Mouse (Mus musculus) hindbrain, embryonic 14.5 days (tissue): Measurements from ENCODE around the gene Sccpdh. TPM values are rescaled to one million over a fixed set of nuclear protein-coding genes. Genes with fewer than 3 reads are reported as not detected.
"Not testable (repeated sequence)": the region's sequence is repeated elsewhere in the genome, so short reads cannot be mapped to it uniquely, and the experiment has no call there.

Experiments used
- ATAC-seq: fragments of 200-750 bp; cut with Nextera tagmentation; 2 replicates; pipeline ENCODE4 v1.8.0; 2017; ENCODE audit warnings: moderate number of reproducible peaks, mild to moderate bottlenecking, moderate TSS enrichment, moderate library complexity; ENCODE audit not compliant: low FRiP score
- DNase-seq: peaks from one replicate; pipeline ENCODE4 v3.0.0-alpha.2; 2015; ENCODE audit warnings: low spot score
- H3K27ac ChIP-seq: fragments of 300-500 bp; sonication (generic); 2 replicates; pipeline ENCODE4 v1.5.1; 2014; ENCODE audit warnings: mild to moderate bottlenecking, moderate library complexity
- H3K27me3 ChIP-seq: fragments of 300-500 bp; sonication (generic); 2 replicates; pipeline ENCODE4 v1.6.1; 2014; ENCODE audit warnings: mild to moderate bottlenecking, low read length, mixed read lengths; ENCODE audit not compliant: control insufficient read depth, insufficient read depth
- H3K36me3 ChIP-seq: fragments of 300-500 bp; sonication (generic); replicated peaks from 2 replicates; pipeline ENCODE4 v1.6.1; 2014; ENCODE audit not compliant: control insufficient read depth, insufficient read depth
- H3K4me1 ChIP-seq: fragments of 300-500 bp; sonication (generic); replicated peaks from 2 replicates; pipeline ENCODE4 v1.6.1; 2014; ENCODE audit warnings: antibody characterized with exemption, low read length, mixed read lengths; ENCODE audit not compliant: control insufficient read depth, insufficient read depth
- H3K4me2 ChIP-seq: fragments of 300-500 bp; sonication (generic); replicated peaks from 2 replicates; pipeline ENCODE4 v1.6.1; 2014; ENCODE audit warnings: mild to moderate bottlenecking, moderate library complexity
- H3K4me3 ChIP-seq: fragments of 300-500 bp; sonication (generic); replicated peaks from 2 replicates; pipeline ENCODE4 v1.5.1; 2014; ENCODE audit warnings: mild to moderate bottlenecking, low read length
- H3K9ac ChIP-seq: fragments of 300-500 bp; sonication (generic); 2 replicates; pipeline ENCODE4 v1.6.1; 2014
- H3K9me3 ChIP-seq: fragments of 300-500 bp; sonication (generic); 2 replicates; pipeline ENCODE4 v1.6.1; 2016; ENCODE audit warnings: low read length; ENCODE audit not compliant: control insufficient read depth
- WGBS: fragments of 180-500 bp; shearing (Covaris S2); extraction: QIAGEN DNeasy Blood & Tissue Kit; methylation state at CpG from one replicate; pipeline ENCODE4 v1.1.7; 2014; 5-methylcytosine and 5-hydroxymethylcytosine counted together
- polyA plus RNA-seq: library from polyadenylated mRNA; unstranded; fragments of >200 nt; fragmentation: Nextera tagmentation; extraction: Ambion mirVana; gene quantifications from 2 replicates; pipeline ENCODE4 v1.2.1, GENCODE M21; 2014

Sccpdh gene
- polyA plus RNA-seq, 1 experiment from 2014 or later: 176 TPM

DNA sequence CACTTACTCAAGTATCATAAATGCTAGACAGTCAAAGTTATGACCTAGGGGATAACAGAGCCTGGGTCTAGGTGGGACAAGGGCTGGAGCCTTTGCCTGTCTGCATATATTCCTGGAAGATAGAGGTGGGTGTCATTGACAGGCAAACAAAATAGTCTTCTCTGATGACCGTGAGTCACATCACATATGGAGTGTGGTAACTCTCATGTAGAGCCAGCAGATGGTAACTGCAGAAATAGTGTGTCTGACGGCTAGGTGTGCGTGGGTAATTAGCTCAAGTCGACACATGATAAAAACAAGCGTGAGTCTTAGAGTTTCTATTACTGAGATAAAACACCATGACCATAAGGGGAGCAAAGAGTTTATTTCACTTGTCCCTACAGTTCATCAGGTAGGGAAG lies 4.9 kb upstream of the Sccpdh start:
- DNase-seq (no peak), ATAC-seq (no peak)
- Histone ChIP-seq H3K36me3 (no peaks in the 10 kb centered on the region), H3K9ac (no peak overlapping the region), H3K4me3 (no peak overlapping the region), H3K4me1 (no peaks in the 10 kb centered on the region), H3K9me3 (no peaks in the 10 kb centered on the region), H3K4me2 (no peak overlapping the region), H3K27ac (no peak overlapping the region), H3K27me3 (no peaks in the 10 kb centered on the region)
- 96% methylated on average over 5 of the region's 5 CpGs for WGBS

GRCm38 (mm10) chr1:179664309-179664930 lies 3.6 kb upstream of the Sccpdh start:
- H3K36me3 ChIP-seq: no peaks in the 10 kb centered on the region
- H3K4me1 ChIP-seq: peaks cover 6% of the 10 kb centered on the region
- no peaks in the 10 kb centered on the region for H3K27me3 ChIP-seq
- H3K4me3 ChIP-seq: no peak overlapping the region
- WGBS: 59% methylated on average over 4 of the region's 4 CpGs
- H3K27ac ChIP-seq: no peak overlapping the region
- H3K9me3 ChIP-seq: no peaks in the 10 kb centered on the region
- H3K4me2 ChIP-seq: no peak overlapping the region
- DNase-seq: no peak
- no peak for ATAC-seq
- no peak overlapping the region for H3K9ac ChIP-seq

- Histone ChIP-seq H3K4me2 (peak overlapping the region; percentile 82), H3K9me3 (no peaks in the 10 kb centered on the region), H3K4me3 (peak overlapping the region; percentile 88), H3K27ac (no peak overlapping the region), H3K27me3 (no peaks in the 10 kb centered on the region), H3K9ac (peak overlapping the region; percentile 93), H3K4me1 (peaks cover 13% of the 10 kb centered on the region), H3K36me3 (peaks cover 10% of the 10 kb centered on the region)
- ATAC-seq (no peak), DNase-seq (no peak)
- WGBS: 35% methylated on average over 2 of the region's 2 CpGs
These were observed 1.0 kb upstream of the Sccpdh start for GRCm38 (mm10) chr1:179666971-179667370.

DNA sequence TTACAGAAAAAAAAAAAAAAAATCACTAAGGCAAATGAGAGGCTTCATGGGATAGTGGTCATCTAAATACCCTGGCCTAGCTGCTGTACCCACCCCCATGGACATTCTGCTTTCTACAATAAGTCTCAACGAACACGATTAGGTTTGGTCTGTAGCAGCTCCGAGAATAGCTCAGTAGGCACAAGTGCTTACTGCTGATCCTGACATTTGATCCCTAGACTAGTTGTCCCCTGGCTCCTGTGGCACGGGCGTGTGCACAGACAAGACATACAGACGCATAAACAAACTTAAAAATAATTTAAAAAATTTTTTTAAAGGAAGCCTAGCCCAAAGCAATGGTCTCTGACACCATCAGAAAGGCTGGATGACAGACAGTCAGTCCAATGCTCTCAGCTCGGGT lies 560 bp upstream of the Sccpdh start:
- H3K36me3 ChIP-seq: peaks cover 14% of the 10 kb centered on the region
- peaks cover 13% of the 10 kb centered on the region for H3K4me1 ChIP-seq
- peak overlapping the region; percentile 88 for H3K27ac ChIP-seq
- ATAC-seq: no peak
- H3K4me3 ChIP-seq: peak overlapping the region; percentile 88
- H3K27me3 ChIP-seq: no peaks in the 10 kb centered on the region
- peak; percentile 35 for DNase-seq
- H3K9me3 ChIP-seq: no peaks in the 10 kb centered on the region
- peak overlapping the region; percentile 82 for H3K4me2 ChIP-seq
- peak overlapping the region; percentile 93 for H3K9ac ChIP-seq
- 2% methylated on average over 7 of the region's 7 CpGs for WGBS

DNA sequence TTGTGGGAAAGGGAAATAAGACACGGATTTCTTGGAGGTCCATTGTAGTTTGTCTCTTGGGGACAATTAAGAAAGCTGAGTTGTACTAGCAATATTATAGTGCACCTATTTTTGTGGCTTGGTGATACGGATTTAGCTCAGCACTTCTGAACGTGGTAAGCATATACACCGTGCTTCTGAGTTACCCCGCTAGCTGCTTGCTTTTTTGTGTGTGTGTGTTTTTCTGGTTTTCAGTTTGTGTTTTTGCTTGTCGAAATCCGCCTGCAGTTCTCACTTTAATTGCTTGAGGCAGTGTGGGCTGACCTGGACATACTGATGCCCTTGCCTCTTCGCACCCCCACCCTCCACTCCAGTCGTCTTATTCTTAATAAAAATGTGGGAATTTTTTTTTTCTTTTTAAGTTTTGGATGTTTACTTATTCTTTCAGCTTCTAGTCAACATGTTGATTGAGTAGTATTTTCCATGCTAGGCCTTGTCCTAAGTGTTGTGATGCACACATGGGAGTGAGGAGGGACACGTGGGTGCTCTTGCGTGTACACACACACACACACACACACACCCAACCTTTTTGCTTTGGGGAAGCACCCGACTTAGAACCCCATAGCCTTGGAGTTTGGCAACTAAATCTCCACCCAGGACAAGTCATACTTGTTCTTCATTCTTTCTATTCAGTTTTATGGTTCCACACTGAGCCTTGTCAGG lies 977 bp downstream of the Sccpdh start:
- H3K9ac ChIP-seq: peak overlapping the region; percentile 93
- peaks cover 13% of the 10 kb centered on the region for H3K4me1 ChIP-seq
- 20% methylated on average over 12 of the region's 12 CpGs for WGBS
- DNase-seq (peak; percentile 53), ATAC-seq (no peak)
- H3K36me3 ChIP-seq: peaks cover 28% of the 10 kb centered on the region
- peak overlapping the region; percentile 88 for H3K27ac ChIP-seq
- no peaks in the 10 kb centered on the region for H3K9me3 ChIP-seq
- H3K4me2 ChIP-seq: peak overlapping the region; percentile 82
- no peaks in the 10 kb centered on the region for H3K27me3 ChIP-seq
- peak overlapping the region; percentile 88 for H3K4me3 ChIP-seq

DNA sequence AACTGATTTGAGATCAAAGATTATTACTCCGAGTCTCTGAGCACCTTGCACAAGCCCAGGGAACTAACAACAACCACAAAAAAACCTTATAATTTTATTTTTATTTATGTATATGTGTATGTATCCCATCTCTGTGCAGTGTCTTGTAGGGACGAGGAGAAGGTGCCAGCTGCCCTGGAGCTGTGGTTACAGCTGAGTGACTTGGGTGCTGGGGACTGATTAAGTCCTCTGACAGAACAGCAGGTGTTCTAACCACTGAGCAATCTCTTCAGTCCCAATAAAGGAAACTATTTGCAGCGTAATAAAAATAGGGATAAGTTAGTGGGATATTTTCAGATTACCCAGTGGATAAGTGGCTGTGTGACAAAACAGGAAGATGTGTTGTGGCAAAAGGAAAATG lies 6.3 kb downstream of the Sccpdh start:
- Histone ChIP-seq H3K4me3 (no peak overlapping the region), H3K9me3 (no peaks in the 10 kb centered on the region), H3K4me2 (no peak overlapping the region), H3K9ac (no peak overlapping the region), H3K27me3 (no peaks in the 10 kb centered on the region), H3K36me3 (peaks cover 78% of the 10 kb centered on the region), H3K27ac (no peak overlapping the region), H3K4me1 (peaks cover 8% of the 10 kb centered on the region)
- WGBS: 93% methylated on average over 3 of the region's 3 CpGs
- DNase-seq: no peak
- ATAC-seq: no peak

- DNase-seq: no peak
- no peak for ATAC-seq
- WGBS: 93% methylated on average over 2 of the region's 2 CpGs
- Histone ChIP-seq H3K27ac (no peak overlapping the region), H3K27me3 (no peaks in the 10 kb centered on the region), H3K36me3 (peaks cover 92% of the 10 kb centered on the region), H3K9me3 (no peaks in the 10 kb centered on the region), H3K4me2 (no peak overlapping the region), H3K4me3 (no peak overlapping the region), H3K4me1 (no peaks in the 10 kb centered on the region), H3K9ac (no peak overlapping the region)
These were observed 9.0 kb downstream of the Sccpdh start for GRCm38 (mm10) chr1:179677031-179677430.

- ATAC-seq (no peak), DNase-seq (no peak)
- WGBS: 97% methylated on average over 4 of the region's 4 CpGs
- H3K4me3 ChIP-seq: no peak overlapping the region
- no peak overlapping the region for H3K27ac ChIP-seq
- H3K4me2 ChIP-seq: no peak overlapping the region
- H3K9ac ChIP-seq: no peak overlapping the region
- H3K27me3 ChIP-seq: no peaks in the 10 kb centered on the region
- no peaks in the 10 kb centered on the region for H3K9me3 ChIP-seq
- H3K36me3 ChIP-seq: peaks cover 90% of the 10 kb centered on the region
- no peaks in the 10 kb centered on the region for H3K4me1 ChIP-seq
These were observed 11.3 kb downstream of the Sccpdh start for GRCm38 (mm10) chr1:179679326-179679725.

- not testable (repeated sequence) for H3K4me1 ChIP-seq, H3K9me3 ChIP-seq, DNase-seq, H3K27ac ChIP-seq, H3K4me2 ChIP-seq, H3K4me3 ChIP-seq, ATAC-seq, H3K27me3 ChIP-seq, H3K9ac ChIP-seq
- peaks cover 91% of the 10 kb centered on the region for H3K36me3 ChIP-seq
- WGBS: 92% methylated on average over 9 of the region's 10 CpGs
These were observed 14.7 kb downstream of the Sccpdh start for GRCm38 (mm10) chr1:179682753-179683152.
